Mouse (Mus musculus) erythroblast, embryonic 14.5 days (primary cell): ENCODE measurements around the gene Prelid1.

Experiments used
- GATA1 ChIP-seq: IDR thresholded peaks from 2 replicates; pipeline ENCODE4 v1.6.1; 2012; ENCODE audit warnings: low read length, inconsistent platforms, mixed read lengths
- TAL1 ChIP-seq: IDR thresholded peaks from 3 replicates; pipeline ENCODE4 v1.6.1; 2012; ENCODE audit warnings: low read length, inconsistent platforms, mixed read lengths

DNA sequence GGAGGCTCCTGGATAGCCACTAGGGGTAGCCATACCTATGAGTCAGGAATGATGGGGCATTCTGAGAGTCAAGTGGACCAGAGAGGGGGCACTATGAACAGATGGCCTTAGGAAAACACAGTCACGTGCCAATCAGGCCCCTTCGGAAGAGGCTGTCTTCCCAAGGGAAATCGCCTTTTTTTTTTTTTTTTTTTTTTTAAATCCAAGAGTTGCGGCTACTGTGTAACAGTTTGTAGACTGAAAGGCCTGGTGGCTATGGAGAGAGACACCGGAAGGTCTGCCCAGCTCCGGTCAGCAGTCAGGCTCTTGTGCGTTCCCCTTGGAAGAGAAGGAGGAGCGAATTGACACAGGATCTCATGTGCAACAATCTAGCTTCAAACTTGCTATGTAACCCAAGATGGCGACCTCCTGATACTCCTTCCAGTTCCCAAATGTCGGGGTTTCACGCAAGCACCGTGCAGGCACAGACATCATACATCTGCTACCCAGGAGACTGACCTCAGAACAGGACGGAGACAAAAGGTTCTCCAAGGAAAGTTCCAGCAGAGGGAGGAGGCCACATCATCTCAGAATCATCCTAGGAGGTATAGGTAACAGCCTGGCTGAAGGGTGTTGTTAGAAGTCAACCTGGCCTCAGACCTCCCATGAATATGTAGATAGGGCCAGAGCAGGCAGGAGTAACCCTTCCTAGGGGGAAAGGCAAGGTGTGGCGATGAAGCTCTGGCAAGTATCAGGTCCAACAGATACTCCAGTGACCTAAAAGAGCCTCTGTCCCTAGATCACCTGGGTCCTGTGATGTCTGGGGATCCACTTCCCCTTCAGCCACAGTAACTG lies 10.5 kb downstream of the Prelid1 start:
- TF ChIP-seq GATA1 = no peak
- no peak for TF ChIP-seq TAL1
